Mouse (Mus musculus) olfactory bulb, adult 2 months (tissue): ENCODE results near the gene Mctp1. TPM values are rescaled to one million over a fixed set of nuclear protein-coding genes. Genes with fewer than 3 reads are reported as not detected.
"Not testable (repeated sequence)": the region's sequence is repeated elsewhere in the genome, so short reads cannot be mapped to it uniquely, and the experiment has no call there.

Source experiments
- H3K27ac ChIP-seq: fragments of 200-500 bp; 2 replicates; pipeline ENCODE4 v1.5.1; 2012; ENCODE audit warnings: low read depth, low read length; ENCODE audit not compliant: insufficient read depth
- H3K4me1 ChIP-seq: fragments of 200-500 bp; 2 replicates; pipeline ENCODE4 v1.6.1; 2012; ENCODE audit warnings: low read length; ENCODE audit not compliant: control insufficient read depth, insufficient read depth
- H3K4me3 ChIP-seq: fragments of 200-500 bp; 2 replicates; pipeline ENCODE4 v1.5.1; 2012; ENCODE audit warnings: mild to moderate bottlenecking, low read depth, low read length, moderate library complexity; ENCODE audit not compliant: insufficient read depth
- CTCF ChIP-seq: fragments of 200-500 bp; IDR thresholded peaks from 2 replicates; pipeline ENCODE4 v1.5.1; 2012; ENCODE audit warnings: low read depth, mild to moderate bottlenecking, low read length, moderate library complexity; ENCODE audit not compliant: insufficient read depth
- POLR2A ChIP-seq: fragments of 200-500 bp; IDR thresholded peaks from 2 replicates; pipeline ENCODE4 v1.6.1; 2012; ENCODE audit warnings: mild to moderate bottlenecking, low read depth, low read length, moderate library complexity; ENCODE audit not compliant: insufficient read depth
- WGBS: fragments of 180-500 bp; shearing (Covaris S2); methylation state at CpG from one replicate; pipeline ENCODE4 v1.1.7; 2018; 5-methylcytosine and 5-hydroxymethylcytosine counted together
- polyA plus RNA-seq: library from polyadenylated mRNA; stranded (reverse); fragments of >200 nt; gene quantifications from 2 replicates; pipeline ENCODE4 v1.2.4, GENCODE M21; 2012; ENCODE audit warnings: low replicate concordance; ENCODE audit not compliant: missing spikeins, insufficient read depth, insufficient read length

The Mctp1 gene
- not detected in 2 replicates for polyA plus RNA-seq

DNA sequence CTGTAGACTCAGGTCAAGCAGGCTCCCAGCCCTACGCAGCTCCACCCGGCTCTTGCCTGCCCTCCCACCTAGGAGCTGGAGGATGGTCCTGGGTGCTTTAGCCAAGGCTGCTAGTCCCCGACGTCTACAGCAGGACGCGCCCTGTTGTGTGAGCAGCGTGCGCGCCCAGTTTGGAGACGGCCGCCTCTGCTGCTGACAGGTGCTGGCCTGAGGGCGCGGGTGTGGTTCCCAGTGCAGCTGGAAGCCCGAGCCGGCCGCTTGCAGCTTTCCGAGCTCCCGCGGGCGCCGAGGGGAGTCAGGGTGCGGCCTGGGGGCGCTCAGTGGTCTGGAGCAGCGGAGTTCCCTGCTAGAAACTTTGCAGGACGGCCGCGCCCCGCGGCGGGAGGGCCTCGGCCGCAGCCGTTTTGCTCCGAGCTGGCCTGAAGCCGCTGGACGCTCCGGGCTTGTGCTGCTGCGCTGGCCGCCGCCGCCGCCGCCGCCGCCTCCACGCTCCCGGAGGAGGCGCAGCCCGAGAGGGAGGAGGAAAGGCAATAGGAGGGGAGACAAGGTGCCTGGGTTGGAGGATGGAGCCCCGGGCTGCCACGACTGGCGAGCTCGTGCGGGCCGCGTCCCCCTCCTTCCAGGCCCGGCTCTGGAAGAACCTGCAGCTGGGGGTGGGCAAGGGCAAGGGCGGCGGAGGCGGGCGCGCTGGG lies at the start of gene Mctp1:
Mctp1 (plus strand) TSS at position 564 of the 692 bp plus-strand sequence.
- H3K27ac ChIP-seq: peak within 1 kb of the TSS; percentile 87
- TF ChIP-seq POLR2A (no peak), CTCF (no peak)
- peak within 1 kb of the TSS; percentile 87 for H3K4me3 ChIP-seq
- H3K4me1 ChIP-seq: peaks cover 3% of the 10 kb centered on the region
- WGBS: under 1% methylated on average over 61 of the region's 62 CpGs

DNA sequence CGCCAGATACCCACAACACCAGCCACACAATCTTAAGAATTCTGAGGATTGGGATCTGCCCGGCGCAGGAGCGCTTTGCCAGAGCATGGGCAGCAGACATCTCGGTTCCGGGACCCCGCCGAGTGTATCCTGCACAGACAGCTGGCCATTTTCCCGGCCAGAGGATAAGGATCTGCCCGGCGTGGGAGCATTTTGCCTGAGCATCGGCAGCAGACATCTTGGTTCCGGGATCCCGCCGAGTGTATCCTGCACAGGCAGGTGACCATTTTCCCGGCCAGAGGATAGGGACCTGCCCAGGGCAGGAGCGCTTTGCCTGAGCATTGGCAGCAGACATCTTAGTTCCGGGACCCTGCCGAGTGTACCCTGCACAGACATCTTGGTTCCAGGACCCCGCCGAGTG lies 38.4 kb upstream of the Mctp1 start:
- WGBS: 85% methylated on average over 21 of the region's 21 CpGs
- H3K4me3 ChIP-seq, H3K4me1 ChIP-seq, H3K27ac ChIP-seq: not testable (repeated sequence)

GRCm38 (mm10) chr13:76358720-76359119 lies 25.6 kb upstream of the Mctp1 start:
- H3K4me1 ChIP-seq: no peaks in the 10 kb centered on the region
- no peak overlapping the region for H3K4me3 ChIP-seq
- H3K27ac ChIP-seq: no peak overlapping the region
- TF ChIP-seq POLR2A (no peak), CTCF (no peak)

DNA sequence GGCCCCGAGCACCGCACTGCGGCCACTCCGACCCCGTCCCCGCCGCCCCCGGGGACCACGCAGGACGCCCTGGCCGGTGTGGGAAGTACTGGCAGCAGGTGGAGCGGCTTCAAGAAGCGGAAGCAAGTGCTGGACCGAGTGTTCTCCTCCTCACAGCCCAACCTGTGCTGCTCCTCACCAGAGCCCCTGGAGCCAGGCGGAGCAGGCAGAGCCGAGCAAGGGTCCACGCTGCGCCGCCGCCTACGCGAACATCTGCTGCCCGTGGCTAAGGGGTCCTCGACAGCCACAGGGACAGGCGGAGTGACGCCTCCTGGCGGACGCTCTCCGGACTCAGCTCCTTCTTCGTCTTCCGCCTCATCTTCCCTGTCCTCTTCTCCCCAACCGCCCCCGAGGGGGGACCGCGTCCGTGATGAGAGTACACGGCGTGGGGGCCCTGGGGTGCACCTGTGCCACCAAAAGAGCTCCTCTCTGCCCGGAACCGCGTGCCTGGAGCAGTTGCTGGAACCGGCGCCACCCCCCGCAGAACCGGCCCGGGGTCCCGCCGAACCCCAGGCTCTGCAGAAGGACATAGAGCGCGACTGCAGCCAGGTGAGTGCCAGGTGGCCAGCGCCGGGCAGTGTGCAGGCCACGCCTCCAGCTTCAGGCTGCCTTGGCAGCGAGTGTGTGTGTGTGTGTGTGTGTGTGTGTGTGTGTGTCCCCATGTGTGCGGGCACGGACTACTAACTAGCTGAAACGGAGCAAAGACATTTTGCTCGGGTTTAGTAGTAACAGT lies 515 bp downstream of the Mctp1 start:
- TF ChIP-seq POLR2A (no peak), CTCF (peak; percentile 62; the same call in 1 of the 2 replicates)
- peaks cover 3% of the 10 kb centered on the region for H3K4me1 ChIP-seq
- 2% methylated on average over 58 of the region's 58 CpGs for WGBS
- H3K27ac ChIP-seq: peak overlapping the region; percentile 87
- peak overlapping the region; percentile 87 for H3K4me3 ChIP-seq

DNA sequence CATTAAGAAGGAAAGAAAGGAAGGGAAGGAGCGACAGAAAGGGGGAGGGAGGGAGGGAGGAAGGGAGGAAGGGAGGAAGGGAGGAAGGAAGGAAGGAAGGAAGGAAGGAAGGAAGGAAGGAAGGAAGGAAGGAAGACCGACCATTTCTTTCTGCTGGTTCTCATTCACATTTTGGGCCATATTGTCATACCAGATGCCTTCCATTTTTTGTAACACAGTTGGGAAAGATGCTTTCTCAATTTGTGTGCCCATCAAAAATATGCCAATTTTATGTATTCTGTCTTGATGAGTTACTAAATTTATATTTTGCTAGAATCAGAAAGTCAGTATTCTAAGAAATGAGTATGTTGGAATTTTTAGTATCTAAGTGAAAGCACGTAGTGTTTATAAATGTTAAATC lies 4.3 kb downstream of the Mctp1 start:
- Histone ChIP-seq H3K27ac (no peak overlapping the region), H3K4me3 (no peak overlapping the region), H3K4me1 (peaks cover 3% of the 10 kb centered on the region)
- TF ChIP-seq CTCF: no peak
- TF ChIP-seq POLR2A: no peak
- WGBS: 61% methylated on average over 3 of the region's 3 CpGs

DNA sequence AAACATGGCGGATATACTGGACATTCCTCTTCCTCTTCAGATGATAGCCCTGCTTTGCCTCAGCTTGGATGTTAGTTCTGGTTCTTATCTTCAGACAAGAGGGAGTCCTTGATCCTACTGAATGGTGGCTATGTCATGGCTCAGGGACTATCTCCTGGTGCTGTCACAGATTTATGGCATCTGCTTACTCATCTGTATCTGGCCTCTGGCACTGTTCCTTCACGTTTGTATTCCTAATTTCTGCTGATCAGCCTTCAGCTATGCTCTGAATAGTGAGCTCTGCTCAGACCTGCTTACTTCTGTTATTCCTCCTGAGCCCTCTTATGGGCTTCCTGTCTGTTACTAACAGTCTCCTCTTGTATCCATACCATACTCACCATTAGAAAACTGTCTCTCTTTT lies 7.6 kb downstream of the Mctp1 start:
- Histone ChIP-seq H3K4me3 (no peak overlapping the region), H3K27ac (no peak overlapping the region), H3K4me1 (no peaks in the 10 kb centered on the region; the same call in 1 of the 2 replicates)
- TF ChIP-seq CTCF (no peak), POLR2A (no peak)
- WGBS: 72% methylated on average over 2 of the region's 2 CpGs

GRCm38 (mm10) chr13:76393106-76393505 lies 8.8 kb downstream of the Mctp1 start:
- no peak for TF ChIP-seq CTCF
- TF ChIP-seq POLR2A: no peak
- H3K4me1 ChIP-seq: no peaks in the 10 kb centered on the region; the same call in 1 of the 2 replicates
- WGBS: 90% methylated on average over 3 of the region's 3 CpGs
- H3K4me3 ChIP-seq: no peak overlapping the region
- H3K27ac ChIP-seq: no peak overlapping the region

DNA sequence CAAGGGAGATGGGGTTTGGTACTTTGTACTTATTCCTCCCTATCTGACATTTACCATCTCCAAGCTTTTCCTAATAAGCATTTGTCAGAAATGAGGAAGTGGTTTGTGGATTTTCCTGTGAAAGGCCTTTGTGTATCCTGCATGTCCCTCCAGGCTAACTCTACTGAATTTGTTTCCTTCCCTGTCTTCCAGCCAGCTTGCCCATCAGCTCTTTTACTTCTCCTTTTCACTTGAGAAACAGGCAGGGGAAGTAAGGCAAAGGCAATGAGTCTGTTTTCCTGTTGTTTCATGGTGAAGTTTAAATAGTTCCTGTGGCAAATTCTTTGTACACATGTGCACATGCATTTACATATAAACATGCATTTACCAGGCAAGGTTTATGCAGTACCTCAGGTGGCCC lies 11.6 kb downstream of the Mctp1 start:
- TF ChIP-seq CTCF (no peak), POLR2A (no peak)

DNA sequence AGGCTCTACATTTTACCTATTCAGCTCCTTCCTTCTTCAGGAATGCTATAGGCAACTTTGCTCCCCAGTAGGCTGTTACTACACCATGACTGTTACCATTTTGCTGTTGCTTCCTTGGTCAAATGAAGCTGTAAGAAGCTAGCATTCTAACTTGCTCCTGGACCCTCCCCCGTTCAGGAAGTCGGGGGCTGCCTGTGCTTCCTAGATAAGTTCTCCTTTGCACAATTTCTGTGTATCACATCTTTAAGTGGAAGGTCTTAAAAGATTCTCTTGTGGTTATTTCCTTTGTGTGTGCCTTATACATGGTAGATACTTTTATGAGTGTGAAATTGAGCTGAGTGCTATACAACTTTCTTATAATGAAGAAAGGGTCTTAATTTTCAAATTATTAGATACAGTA lies 25.0 kb downstream of the Mctp1 start:
- no peak overlapping the region for H3K27ac ChIP-seq
- TF ChIP-seq CTCF: no peak
- TF ChIP-seq POLR2A: no peak
- no peaks in the 10 kb centered on the region for H3K4me1 ChIP-seq
- no peak overlapping the region for H3K4me3 ChIP-seq
- WGBS: 92% methylated on average over 2 of the region's 2 CpGs

More for the DNA sequence above, 11.6 kb downstream of the Mctp1 start:
- Histone ChIP-seq H3K4me1 (no peaks in the 10 kb centered on the region; the same call in 1 of the 2 replicates), H3K4me3 (no peak overlapping the region), H3K27ac (no peak overlapping the region)
